Mouse (Mus musculus) G1E (cell line): ENCODE measurements around the gene Kcnt1. TPM values are rescaled to one million over a fixed set of nuclear protein-coding genes. Genes with fewer than 3 reads are reported as not detected.
A peak's percentile ranks its signal among the peaks of the same experiment; 100 is the strongest.

Experiments
- ATAC-seq: 2 replicates; pipeline ENCODE4 v1.8.0; 2016; ENCODE audit warnings: mild to moderate bottlenecking; ENCODE audit not compliant: insufficient number of reproducible peaks, poor library complexity, low FRiP score, severe bottlenecking; ENCODE audit errors: extremely low read depth
- DNase-seq: peaks from one replicate; pipeline ENCODE4 v3.0.0; 2012; ENCODE audit warnings: low spot score
- H3K27me3 ChIP-seq: 2 replicates; pipeline ENCODE4 v1.6.1; 2012; ENCODE audit warnings: mild to moderate bottlenecking, low read length, inconsistent platforms; ENCODE audit not compliant: insufficient read depth
- H3K36me3 ChIP-seq: replicated peaks from 2 replicates; pipeline ENCODE3; 2012; ENCODE audit warnings: mild to moderate bottlenecking, inconsistent platforms
- H3K4me1 ChIP-seq: 2 replicates; pipeline ENCODE4 v1.6.1; 2012; ENCODE audit warnings: low read depth, low read length, inconsistent platforms, mixed read lengths; ENCODE audit not compliant: insufficient read depth
- H3K4me3 ChIP-seq: 2 replicates; pipeline ENCODE4 v1.5.1; 2012; ENCODE audit warnings: low read depth, mild to moderate bottlenecking, inconsistent platforms, low read length, moderate library complexity, mixed read lengths
- H3K9me3 ChIP-seq: replicated peaks from 2 replicates; pipeline ENCODE4 v1.6.1; 2012; ENCODE audit warnings: inconsistent platforms
- CTCF ChIP-seq: IDR thresholded peaks from 2 replicates; pipeline ENCODE4 v1.5.1; 2012; ENCODE audit warnings: low read depth, low read length, inconsistent platforms, mixed read lengths
- GATA1 ChIP-seq: IDR thresholded peaks from 2 replicates; pipeline ENCODE4 v1.6.1; 2012; ENCODE audit warnings: borderline replicate concordance, low read length, inconsistent platforms, mixed read lengths
- GATA2 ChIP-seq: IDR thresholded peaks from 2 replicates; pipeline ENCODE4 v1.6.1; 2012; ENCODE audit warnings: low read depth, low read length, inconsistent platforms, borderline replicate concordance
- POLR2AphosphoS5 ChIP-seq: IDR thresholded peaks from 2 replicates; pipeline ENCODE4 v1.6.1; 2012; ENCODE audit warnings: low read depth, low read length, inconsistent platforms; ENCODE audit not compliant: insufficient replicate concordance
- TAL1 ChIP-seq: conservative IDR thresholded peaks from 2 replicates; pipeline ENCODE4 v1.6.1; 2012; ENCODE audit warnings: low read depth, low read length, inconsistent platforms, mixed read lengths
- polyA plus RNA-seq: library from polyadenylated mRNA; stranded (reverse); fragments of >175 nt; gene quantifications from 2 replicates; pipeline ENCODE4 v1.2.3, GENCODE M21; 2012
- total RNA-seq, 2 experiments: library from RNA; stranded (forward) in 1 of 2; stranded (reverse) in 1 of 2; fragments of 200-1000 nt in 1 of 2; fragments of >200 nt in 1 of 2; fragmentation: Nextera tagmentation in 1 of 2; gene quantifications; 2 replicates each; pipeline ENCODE4 v1.2.3; 2014 to 2017

The Kcnt1 gene
- total and polyA plus RNA-seq, 3 experiments, result 0.22 TPM; not detected in 2

- H3K4me1 ChIP-seq, result no peaks in the 10 kb centered on the region
- no peaks in the 10 kb centered on the region for H3K9me3 ChIP-seq
- no peaks in the 10 kb centered on the region for H3K36me3 ChIP-seq
- no peak for TF ChIP-seq GATA1
- no peak for TF ChIP-seq POLR2AphosphoS5
- TF ChIP-seq CTCF, result peak; percentile 89
- no peak for TF ChIP-seq GATA2
- no peak for TF ChIP-seq TAL1
- H3K4me3 ChIP-seq, result no peak overlapping the region
- ATAC-seq, result no peak
- peak; percentile 28 for DNase-seq
- peaks cover 16% of the 10 kb centered on the region for H3K27me3 ChIP-seq
Observed at GRCm38 (mm10) chr2:25836291-25836690, 27.2 kb upstream of the Kcnt1 start.

GRCm38 (mm10) chr2:25842161-25842560 lies 21.4 kb upstream of the Kcnt1 start:
- H3K4me3 ChIP-seq, result no peak overlapping the region
- no peaks in the 10 kb centered on the region for H3K9me3 ChIP-seq
- no peaks in the 10 kb centered on the region for H3K4me1 ChIP-seq
- H3K36me3 ChIP-seq, result no peaks in the 10 kb centered on the region
- DNase-seq (no peak), ATAC-seq (no peak)
- H3K27me3 ChIP-seq, result peaks cover 12% of the 10 kb centered on the region
- TF ChIP-seq POLR2AphosphoS5 (no peak), GATA2 (no peak), TAL1 (no peak), GATA1 (no peak), CTCF (no peak)

GRCm38 (mm10) chr2:25842758-25843157 lies 20.8 kb upstream of the Kcnt1 start:
- Histone ChIP-seq H3K4me3 (no peak overlapping the region), H3K27me3 (peaks cover 12% of the 10 kb centered on the region; the same call in 1 of the 2 replicates), H3K36me3 (no peaks in the 10 kb centered on the region), H3K9me3 (no peaks in the 10 kb centered on the region), H3K4me1 (no peaks in the 10 kb centered on the region)
- no peak for ATAC-seq
- no peak for DNase-seq
- no peak for TF ChIP-seq CTCF
- TF ChIP-seq GATA2, result no peak
- no peak for TF ChIP-seq GATA1
- no peak for TF ChIP-seq TAL1
- TF ChIP-seq POLR2AphosphoS5, result no peak

- Histone ChIP-seq H3K4me1 (no peaks in the 10 kb centered on the region), H3K36me3 (no peaks in the 10 kb centered on the region), H3K27me3 (peaks cover 10% of the 10 kb centered on the region; the same call in 1 of the 2 replicates), H3K4me3 (no peak overlapping the region), H3K9me3 (no peaks in the 10 kb centered on the region)
- no peak for ATAC-seq
- DNase-seq, result no peak
- TF ChIP-seq CTCF (no peak), TAL1 (no peak), GATA1 (no peak), POLR2AphosphoS5 (no peak), GATA2 (no peak)
Observed at GRCm38 (mm10) chr2:25844097-25844496, 19.4 kb upstream of the Kcnt1 start.

- Histone ChIP-seq H3K27me3 (peaks cover 14% of the 10 kb centered on the region; the same call in 1 of the 2 replicates), H3K4me1 (no peaks in the 10 kb centered on the region), H3K9me3 (no peaks in the 10 kb centered on the region), H3K4me3 (no peak overlapping the region), H3K36me3 (no peaks in the 10 kb centered on the region)
- ATAC-seq (no peak), DNase-seq (no peak)
- TF ChIP-seq GATA2, result no peak
- TF ChIP-seq POLR2AphosphoS5, result no peak
- no peak for TF ChIP-seq GATA1
- no peak for TF ChIP-seq CTCF
- no peak for TF ChIP-seq TAL1
Observed at GRCm38 (mm10) chr2:25846516-25846915, 17.0 kb upstream of the Kcnt1 start.

- ATAC-seq, result no peak
- H3K36me3 ChIP-seq, result no peaks in the 10 kb centered on the region
- no peak for DNase-seq
- H3K9me3 ChIP-seq, result no peaks in the 10 kb centered on the region
- peaks cover 11% of the 10 kb centered on the region; the same call in 1 of the 2 replicates for H3K27me3 ChIP-seq
- no peak for TF ChIP-seq TAL1
- TF ChIP-seq GATA1, result no peak
- no peaks in the 10 kb centered on the region for H3K4me1 ChIP-seq
- no peak within 1 kb of the TSS for H3K4me3 ChIP-seq
Observed at GRCm38 (mm10) chr2:25847226-25847625, 16.3 kb upstream of the Kcnt1 start, which contains the start of gene Sohlh1. Gene Sohlh1, minus strand, starts transcription at chr2:25847248.
